Mouse (Mus musculus): Measurements from ENCODE around the gene Ikbke.

DNA sequence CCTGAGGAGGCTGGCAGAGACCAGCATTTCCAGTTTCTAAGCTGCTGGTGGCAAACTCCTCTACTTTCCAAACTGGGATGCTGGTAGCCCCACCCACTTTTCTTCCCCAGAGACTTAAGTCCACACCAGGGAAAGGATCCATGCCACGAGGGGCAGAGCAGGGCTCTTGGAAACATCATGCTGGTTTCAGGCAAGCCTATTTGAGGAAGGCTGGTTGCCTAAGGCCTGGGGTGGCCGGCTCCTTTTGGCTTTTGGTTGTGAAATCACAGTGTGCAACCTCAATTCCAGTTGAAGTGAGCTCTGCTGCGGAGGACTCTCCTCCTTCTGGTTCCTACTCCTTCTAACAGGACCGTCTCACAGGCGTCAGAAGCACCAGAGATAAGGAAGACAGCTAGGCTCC lies 7.4 kb upstream of the Ikbke start:
- TF ChIP-seq CTCF (IDR thresholded peaks at IDR 0.05; ENCODE audit: low read depth): no peak
- TF ChIP-seq EP300 (IDR thresholded peaks at IDR 0.05; ENCODE audit: low read depth): no peak
